Mouse (Mus musculus) heart, embryonic 16.5 days (tissue): Measurements from ENCODE around the gene Cdkl4. TPM values are rescaled to one million over a fixed set of nuclear protein-coding genes. Genes with fewer than 3 reads are reported as not detected.
A peak's percentile ranks its signal among the peaks of the same experiment; 100 is the strongest.

Experiments
- ATAC-seq: fragments of 200-750 bp; cut with Nextera tagmentation; replicated peaks from 2 replicates; pipeline ENCODE4 v1.8.0; 2017; ENCODE audit warnings: moderate number of reproducible peaks; ENCODE audit not compliant: insufficient read depth, low FRiP score; ENCODE audit errors: extremely low read depth
- H3K27ac ChIP-seq: fragments of 300-500 bp; sonication (generic); 2 replicates; pipeline ENCODE4 v1.5.1; 2014; ENCODE audit warnings: mild to moderate bottlenecking, low read length, control low read depth, moderate library complexity
- H3K27me3 ChIP-seq: fragments of 300-500 bp; sonication (generic); 2 replicates; pipeline ENCODE4 v1.6.1; 2014; ENCODE audit warnings: low read length, mixed read lengths; ENCODE audit not compliant: control insufficient read depth, insufficient read depth
- H3K36me3 ChIP-seq: fragments of 300-500 bp; sonication (generic); 2 replicates; pipeline ENCODE4 v1.6.1; 2014; ENCODE audit not compliant: control insufficient read depth, insufficient read depth
- H3K4me1 ChIP-seq: fragments of 300-500 bp; sonication (generic); 2 replicates; pipeline ENCODE4 v1.6.1; 2014; ENCODE audit warnings: low read length, mixed read lengths; ENCODE audit not compliant: control insufficient read depth, insufficient read depth
- H3K4me2 ChIP-seq: fragments of 300-500 bp; sonication (generic); 2 replicates; pipeline ENCODE4 v1.6.1; 2014; ENCODE audit warnings: low read depth, mild to moderate bottlenecking, control low read depth, low read length
- H3K4me3 ChIP-seq: fragments of 300-500 bp; sonication (generic); 2 replicates; pipeline ENCODE4 v1.5.1; 2014; ENCODE audit warnings: mild to moderate bottlenecking, control low read depth, low read length
- H3K9ac ChIP-seq: fragments of 300-500 bp; sonication (generic); 2 replicates; pipeline ENCODE4 v1.6.1; 2014; ENCODE audit warnings: low read length, control low read depth
- H3K9me3 ChIP-seq: fragments of 300-500 bp; sonication (generic); replicated peaks from 2 replicates; pipeline ENCODE4 v1.6.1; 2016; ENCODE audit warnings: low read length; ENCODE audit not compliant: control insufficient read depth
- WGBS: fragments of 180-500 bp; shearing (Covaris S2); extraction: QIAGEN DNeasy Blood & Tissue Kit; methylation state at CpG from one replicate; pipeline ENCODE4 v1.1.7; 2014; 5-methylcytosine and 5-hydroxymethylcytosine counted together
- polyA plus RNA-seq: library from polyadenylated mRNA; unstranded; fragments of >200 nt; fragmentation: Nextera tagmentation; extraction: Ambion mirVana; gene quantifications from 2 replicates; pipeline ENCODE4 v1.2.1, GENCODE M21; 2015

The Cdkl4 gene
- polyA plus RNA-seq, 1 experiment from 2014 or later: 0.14 TPM

- 31% methylated on average over 11 of the region's 11 CpGs for WGBS
- Histone ChIP-seq H3K4me1 (no peaks in the 10 kb centered on the region), H3K27ac (no peak overlapping the region), H3K9ac (no peak overlapping the region), H3K9me3 (no peaks in the 10 kb centered on the region), H3K36me3 (no peaks in the 10 kb centered on the region), H3K27me3 (no peaks in the 10 kb centered on the region), H3K4me2 (peak overlapping the region; percentile 16; the same call in 1 of the 2 replicates), H3K4me3 (no peak overlapping the region)
- no peak for ATAC-seq
These were observed 18.6 kb downstream of the Cdkl4 start for GRCm38 (mm10) chr17:80559050-80559449.

- 71% methylated on average over 14 of the region's 14 CpGs for WGBS
- Histone ChIP-seq H3K9ac (no peak overlapping the region), H3K4me2 (no peak overlapping the region), H3K4me3 (no peak overlapping the region), H3K27me3 (no peaks in the 10 kb centered on the region), H3K27ac (no peak overlapping the region), H3K4me1 (no peaks in the 10 kb centered on the region), H3K9me3 (no peaks in the 10 kb centered on the region), H3K36me3 (no peaks in the 10 kb centered on the region)
- ATAC-seq: no peak
These were observed 19.0 kb downstream of the Cdkl4 start for GRCm38 (mm10) chr17:80558583-80558982.

GRCm38 (mm10) chr17:80557461-80557860, 20.2 kb downstream of the Cdkl4 start:
- no peak overlapping the region for H3K9ac ChIP-seq
- H3K27ac ChIP-seq: no peak overlapping the region
- H3K4me3 ChIP-seq: no peak overlapping the region
- no peak for ATAC-seq
- H3K36me3 ChIP-seq: no peaks in the 10 kb centered on the region
- no peaks in the 10 kb centered on the region for H3K27me3 ChIP-seq
- H3K9me3 ChIP-seq: no peaks in the 10 kb centered on the region
- H3K4me2 ChIP-seq: no peak overlapping the region
- H3K4me1 ChIP-seq: no peaks in the 10 kb centered on the region
- WGBS: 96% methylated on average over 5 of the region's 5 CpGs

- 5% methylated on average over 35 of the region's 35 CpGs for WGBS
- H3K27me3 ChIP-seq: no peaks in the 10 kb centered on the region
- peak overlapping the region; percentile 61 for H3K4me3 ChIP-seq
- no peaks in the 10 kb centered on the region for H3K9me3 ChIP-seq
- H3K4me2 ChIP-seq: peak overlapping the region; percentile 77
- H3K27ac ChIP-seq: no peak overlapping the region
- H3K36me3 ChIP-seq: no peaks in the 10 kb centered on the region
- ATAC-seq: peak; percentile 88
- H3K4me1 ChIP-seq: no peaks in the 10 kb centered on the region
- peak overlapping the region; percentile 69 for H3K9ac ChIP-seq
These were observed 24.0 kb downstream of the Cdkl4 start for GRCm38 (mm10) chr17:80553318-80554270.

GRCm38 (mm10) chr17:80552653-80553052, 25.0 kb downstream of the Cdkl4 start:
- 78% methylated on average over 4 of the region's 4 CpGs for WGBS
- H3K9me3 ChIP-seq: no peaks in the 10 kb centered on the region
- peak overlapping the region; percentile 77; the same call in 1 of the 2 replicates for H3K4me2 ChIP-seq
- no peaks in the 10 kb centered on the region for H3K27me3 ChIP-seq
- H3K27ac ChIP-seq: no peak overlapping the region
- H3K4me1 ChIP-seq: no peaks in the 10 kb centered on the region
- ATAC-seq: no peak
- H3K36me3 ChIP-seq: no peaks in the 10 kb centered on the region
- no peak overlapping the region for H3K9ac ChIP-seq
- no peak overlapping the region for H3K4me3 ChIP-seq

- H3K36me3 ChIP-seq: no peaks in the 10 kb centered on the region
- H3K4me1 ChIP-seq: no peaks in the 10 kb centered on the region
- H3K27me3 ChIP-seq: no peaks in the 10 kb centered on the region
- no peak for ATAC-seq
- 77% methylated on average over 15 of the region's 15 CpGs for whole genome bisulfite sequencing
- H3K9ac ChIP-seq: no peak overlapping the region
- H3K4me3 ChIP-seq: no peak overlapping the region
- H3K27ac ChIP-seq: no peak overlapping the region
- no peak overlapping the region for H3K4me2 ChIP-seq
- no peaks in the 10 kb centered on the region for H3K9me3 ChIP-seq
These were observed 26.6 kb downstream of the Cdkl4 start for GRCm38 (mm10) chr17:80550981-80551380.

GRCm38 (mm10) chr17:80546846-80547245, 30.8 kb downstream of the Cdkl4 start:
- no peak overlapping the region for H3K27ac ChIP-seq
- H3K9ac ChIP-seq: no peak overlapping the region
- ATAC-seq: no peak
- H3K4me2 ChIP-seq: no peak overlapping the region
- 83% methylated on average over 2 of the region's 2 CpGs for WGBS
- no peak overlapping the region for H3K4me3 ChIP-seq
- H3K4me1 ChIP-seq: no peaks in the 10 kb centered on the region
- H3K27me3 ChIP-seq: no peaks in the 10 kb centered on the region
- no peaks in the 10 kb centered on the region for H3K36me3 ChIP-seq
- H3K9me3 ChIP-seq: no peaks in the 10 kb centered on the region

- Histone ChIP-seq H3K9ac (no peak overlapping the region), H3K4me3 (no peak overlapping the region), H3K36me3 (no peaks in the 10 kb centered on the region), H3K4me2 (no peak overlapping the region), H3K27ac (no peak overlapping the region), H3K4me1 (no peaks in the 10 kb centered on the region), H3K27me3 (no peaks in the 10 kb centered on the region), H3K9me3 (no peaks in the 10 kb centered on the region)
- no peak for ATAC-seq
- 83% methylated on average over 8 of the region's 8 CpGs for WGBS
These were observed 31.4 kb downstream of the Cdkl4 start for GRCm38 (mm10) chr17:80546227-80546626.

- Histone ChIP-seq H3K9ac (no peak overlapping the region), H3K4me3 (no peak overlapping the region), H3K4me2 (no peak overlapping the region), H3K27ac (no peak overlapping the region), H3K36me3 (no peaks in the 10 kb centered on the region), H3K4me1 (no peaks in the 10 kb centered on the region), H3K27me3 (no peaks in the 10 kb centered on the region), H3K9me3 (no peaks in the 10 kb centered on the region)
- ATAC-seq: no peak
- WGBS: 83% methylated on average over 20 of the region's 20 CpGs
These were observed 34.0 kb downstream of the Cdkl4 start for GRCm38 (mm10) chr17:80543646-80544045.
